Mouse (Mus musculus): Measurements from ENCODE around the gene Tsc2. TPM values are rescaled to one million over a fixed set of nuclear protein-coding genes. Genes with fewer than 3 reads are reported as not detected.

Tsc2 gene
- polyA plus RNA-seq (2014; fragmentation: Nextera tagmentation; extraction: Ambion mirVana): 61.9 and 69.2 TPM in 2 replicates

- H3K4me3 ChIP-seq (ENCODE audit: low read depth, low read length): peak within 1 kb of the TSS; percentile 57
- H3K36me3 ChIP-seq (ENCODE audit: control insufficient read depth, insufficient read depth, low read length): peaks cover 4% of the 10 kb centered on the region
- no peaks in the 10 kb centered on the region for H3K27me3 ChIP-seq (ENCODE audit: control insufficient read depth, insufficient read depth, low read length)
- ATAC-seq (ENCODE audit: insufficient read depth, low FRiP score, low TSS enrichment) (peak; percentile 86), DNase-seq (ENCODE audit: low spot score) (peak; percentile 90)
- peaks cover 3% of the 10 kb centered on the region; the same call in 1 of the 2 replicates for H3K4me1 ChIP-seq (ENCODE audit: control insufficient read depth, insufficient read depth, low read length)
- no peaks in the 10 kb centered on the region for H3K9me3 ChIP-seq (ENCODE audit: control insufficient read depth, low read length)
- H3K4me2 ChIP-seq (ENCODE audit: low read depth): peak within 1 kb of the TSS; percentile 60
- H3K27ac ChIP-seq (ENCODE audit: low read depth, low read length): peak within 1 kb of the TSS; percentile 45; the same call in 1 of the 2 replicates
- 2% methylated on average over 51 of the region's 51 CpGs for WGBS
- H3K9ac ChIP-seq (ENCODE audit: low read length): peak within 1 kb of the TSS; percentile 76
These were observed at the start of gene Tsc2, which contains the start of gene Nthl1 for GRCm38 (mm10) chr17:24632167-24632812. TSS of gene Tsc2 (minus strand) at chr17:24632630. TSS of gene Nthl1 (plus strand) at chr17:24632680.

DNA sequence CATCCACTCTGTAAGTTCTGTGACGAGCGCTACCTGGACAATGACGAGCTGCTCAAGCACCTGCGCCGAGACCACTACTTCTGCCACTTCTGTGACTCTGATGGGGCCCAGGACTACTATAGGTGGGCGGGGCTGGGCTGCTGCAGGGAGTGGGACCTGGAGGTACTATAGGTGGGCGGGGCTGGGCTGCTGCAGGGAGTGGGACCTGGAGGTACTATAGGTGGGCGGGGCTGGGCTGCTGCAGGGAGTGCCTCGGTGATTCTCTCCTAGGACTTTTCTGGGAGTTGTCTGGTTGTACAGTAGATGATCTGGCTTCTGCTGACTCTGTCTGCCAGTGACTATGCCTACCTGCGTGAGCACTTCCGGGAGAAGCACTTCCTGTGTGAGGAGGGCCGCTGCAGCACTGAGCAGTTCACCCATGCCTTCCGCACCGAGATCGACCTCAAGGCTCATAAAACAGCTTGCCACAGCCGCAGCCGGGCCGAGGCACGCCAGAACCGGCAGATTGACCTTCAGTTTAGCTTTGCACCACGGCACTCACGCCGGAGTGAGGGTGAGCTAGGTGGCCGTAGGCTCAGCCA, 45.2 kb upstream of the Tsc2 start:
- Histone ChIP-seq H3K27ac (ENCODE audit: low read depth, low read length) (no peak overlapping the region), H3K4me1 (ENCODE audit: control insufficient read depth, insufficient read depth, low read length) (no peaks in the 10 kb centered on the region), H3K4me3 (ENCODE audit: low read depth, low read length) (no peak overlapping the region), H3K9ac (ENCODE audit: low read length) (no peak overlapping the region), H3K9me3 (ENCODE audit: control insufficient read depth, low read length) (no peaks in the 10 kb centered on the region), H3K4me2 (ENCODE audit: low read depth) (no peak overlapping the region), H3K36me3 (ENCODE audit: control insufficient read depth, insufficient read depth, low read length) (peaks cover 30% of the 10 kb centered on the region), H3K27me3 (ENCODE audit: control insufficient read depth, insufficient read depth, low read length) (no peaks in the 10 kb centered on the region)
- ATAC-seq (ENCODE audit: insufficient read depth, low FRiP score, low TSS enrichment) (no peak), DNase-seq (ENCODE audit: low spot score) (no peak)
- 87% methylated on average over 24 of the region's 24 CpGs for WGBS

DNA sequence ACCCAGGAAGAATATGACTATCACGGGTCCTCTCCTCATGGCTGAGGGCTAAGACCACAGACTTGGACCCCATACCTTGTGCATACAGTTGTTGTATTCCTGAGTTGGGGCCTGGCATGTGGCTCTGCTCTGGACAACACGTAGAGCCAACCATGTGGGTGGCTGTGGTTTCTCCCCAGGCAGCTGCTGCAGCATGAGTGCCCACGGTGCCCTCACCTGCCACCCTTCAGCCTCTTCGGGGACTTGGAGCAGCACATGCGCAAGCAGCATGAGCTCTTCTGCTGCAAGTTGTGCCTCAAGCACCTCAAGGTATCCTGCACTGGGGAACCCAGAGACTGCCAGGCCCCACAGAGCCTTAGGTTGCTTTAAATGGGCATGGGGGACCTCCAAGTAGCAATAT, 44.4 kb upstream of the Tsc2 start:
- no peak for ATAC-seq (ENCODE audit: insufficient read depth, low FRiP score, low TSS enrichment)
- H3K4me1 ChIP-seq (ENCODE audit: control insufficient read depth, insufficient read depth, low read length): 0 out of 2 replicates have a peak, but pooled peaks cover 3% of the 10 kb centered on the region

DNA sequence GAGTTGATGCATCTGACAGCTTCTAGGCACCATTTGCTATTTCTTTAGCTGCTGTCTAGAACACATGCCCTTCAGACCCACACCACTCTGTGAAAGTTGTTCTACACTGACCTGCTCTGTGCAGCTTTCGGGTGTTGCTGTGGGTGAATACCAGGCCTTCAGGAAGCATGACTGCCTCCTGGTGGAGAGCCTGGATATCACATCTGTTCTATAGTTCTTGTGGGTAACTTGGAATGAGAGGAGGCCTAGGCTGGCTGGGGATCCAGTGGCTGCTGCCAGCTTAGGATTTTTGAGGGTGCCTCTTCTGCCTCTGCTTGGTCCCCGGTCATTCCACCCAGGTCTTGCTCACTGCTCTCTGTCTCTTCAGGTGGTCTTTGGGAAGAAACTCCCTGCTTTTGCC, 43.8 kb upstream of the Tsc2 start:
- no peak overlapping the region for H3K4me3 ChIP-seq (ENCODE audit: low read depth, low read length)
- 73% methylated on average over 2 of the region's 2 CpGs for WGBS
- ATAC-seq (ENCODE audit: insufficient read depth, low FRiP score, low TSS enrichment): no peak
- H3K9me3 ChIP-seq (ENCODE audit: control insufficient read depth, low read length): no peaks in the 10 kb centered on the region
- H3K36me3 ChIP-seq (ENCODE audit: control insufficient read depth, insufficient read depth, low read length): peaks cover 27% of the 10 kb centered on the region
- no peak overlapping the region for H3K4me2 ChIP-seq (ENCODE audit: low read depth)
- peak; percentile 50 for DNase-seq (ENCODE audit: low spot score)
- no peak overlapping the region for H3K9ac ChIP-seq (ENCODE audit: low read length)
- H3K4me1 ChIP-seq (ENCODE audit: control insufficient read depth, insufficient read depth, low read length): peaks cover 9% of the 10 kb centered on the region; the same call in 1 of the 2 replicates
- H3K27ac ChIP-seq (ENCODE audit: low read depth, low read length): no peak overlapping the region
- H3K27me3 ChIP-seq (ENCODE audit: control insufficient read depth, insufficient read depth, low read length): no peaks in the 10 kb centered on the region

More for the DNA sequence above, 44.4 kb upstream of the Tsc2 start:
- Histone ChIP-seq H3K4me2 (ENCODE audit: low read depth) (no peak overlapping the region), H3K36me3 (ENCODE audit: control insufficient read depth, insufficient read depth, low read length) (peaks cover 30% of the 10 kb centered on the region), H3K4me3 (ENCODE audit: low read depth, low read length) (no peak overlapping the region), H3K27ac (ENCODE audit: low read depth, low read length) (no peak overlapping the region), H3K9ac (ENCODE audit: low read length) (no peak overlapping the region), H3K27me3 (ENCODE audit: control insufficient read depth, insufficient read depth, low read length) (no peaks in the 10 kb centered on the region), H3K9me3 (ENCODE audit: control insufficient read depth, low read length) (no peaks in the 10 kb centered on the region)
- no peak for DNase-seq (ENCODE audit: low spot score)
- 97% methylated on average over 5 of the region's 5 CpGs for WGBS

DNA sequence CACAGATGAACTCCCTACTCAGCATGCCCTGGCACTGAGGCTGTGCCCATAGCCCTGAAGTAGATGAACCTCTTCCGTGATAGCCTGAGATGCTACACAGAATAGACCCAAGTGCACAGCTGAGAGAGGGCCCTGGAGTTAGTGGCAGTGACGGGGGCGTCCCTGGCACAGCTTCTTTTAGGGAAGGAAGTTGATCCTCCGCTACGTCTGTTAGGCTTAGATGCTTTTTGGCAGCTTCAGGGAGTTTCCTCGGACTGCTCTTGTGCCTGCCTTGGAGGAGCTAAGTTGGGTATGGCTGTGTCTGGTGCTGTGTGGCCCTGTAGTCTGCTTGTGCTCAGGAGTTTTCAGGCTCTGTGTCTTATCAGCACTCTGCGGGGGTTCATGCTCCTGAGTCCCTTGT, 41.8 kb upstream of the Tsc2 start:
- H3K36me3 ChIP-seq (ENCODE audit: control insufficient read depth, insufficient read depth, low read length): peaks cover 15% of the 10 kb centered on the region
- H3K9ac ChIP-seq (ENCODE audit: low read length): 0 out of 2 replicates have a peak overlapping the region, but pooled peaks have one; percentile 6
- ATAC-seq (ENCODE audit: insufficient read depth, low FRiP score, low TSS enrichment) (no peak), DNase-seq (ENCODE audit: low spot score) (no peak)
- H3K9me3 ChIP-seq (ENCODE audit: control insufficient read depth, low read length): no peaks in the 10 kb centered on the region
- WGBS: 89% methylated on average over 7 of the region's 7 CpGs
- no peak overlapping the region for H3K4me3 ChIP-seq (ENCODE audit: low read depth, low read length)
- no peaks in the 10 kb centered on the region for H3K27me3 ChIP-seq (ENCODE audit: control insufficient read depth, insufficient read depth, low read length)
- H3K4me1 ChIP-seq (ENCODE audit: control insufficient read depth, insufficient read depth, low read length): peaks cover 19% of the 10 kb centered on the region
- no peak overlapping the region for H3K4me2 ChIP-seq (ENCODE audit: low read depth)
- no peak overlapping the region for H3K27ac ChIP-seq (ENCODE audit: low read depth, low read length)

GRCm38 (mm10) chr17:24672141-24672540, 39.7 kb upstream of the Tsc2 start:
- H3K9ac ChIP-seq (ENCODE audit: low read length): no peak overlapping the region
- H3K27me3 ChIP-seq (ENCODE audit: control insufficient read depth, insufficient read depth, low read length): no peaks in the 10 kb centered on the region
- H3K36me3 ChIP-seq (ENCODE audit: control insufficient read depth, insufficient read depth, low read length): 0 out of 2 replicates have a peak, but pooled peaks cover 3% of the 10 kb centered on the region
- H3K27ac ChIP-seq (ENCODE audit: low read depth, low read length): no peak overlapping the region
- 37% methylated on average over 5 of the region's 5 CpGs for WGBS
- ATAC-seq (ENCODE audit: insufficient read depth, low FRiP score, low TSS enrichment): no peak
- H3K9me3 ChIP-seq (ENCODE audit: control insufficient read depth, low read length): no peaks in the 10 kb centered on the region
- H3K4me3 ChIP-seq (ENCODE audit: low read depth, low read length): no peak overlapping the region
- DNase-seq (ENCODE audit: low spot score): no peak
- peaks cover 24% of the 10 kb centered on the region for H3K4me1 ChIP-seq (ENCODE audit: control insufficient read depth, insufficient read depth, low read length)
- H3K4me2 ChIP-seq (ENCODE audit: low read depth): 0 out of 2 replicates have a peak overlapping the region, but pooled peaks have one; percentile 12

DNA sequence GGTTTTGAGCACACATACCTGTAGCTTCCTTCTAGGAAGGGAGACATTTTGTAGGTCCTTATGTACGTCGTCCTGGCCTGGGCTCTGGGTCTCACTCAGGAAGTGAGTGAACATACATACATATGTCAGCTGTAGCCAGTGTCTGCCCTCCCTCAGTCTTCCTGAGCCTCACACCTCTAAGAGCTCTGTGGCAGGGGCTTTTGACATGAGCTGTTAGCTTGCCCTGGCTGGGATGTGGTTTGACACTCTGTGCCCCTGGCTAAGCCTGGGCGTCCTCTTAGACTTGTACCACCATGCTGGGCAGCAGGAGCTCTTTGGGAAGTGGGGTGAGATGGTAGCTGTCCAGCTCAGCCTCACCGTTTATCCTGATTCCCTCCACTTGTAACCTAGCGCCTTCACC, 38.9 kb upstream of the Tsc2 start:
- 0 out of 2 replicates have a peak overlapping the region, but pooled peaks have one; percentile 76 for H3K4me2 ChIP-seq (ENCODE audit: low read depth)
- WGBS: 82% methylated on average over 5 of the region's 5 CpGs
- H3K9ac ChIP-seq (ENCODE audit: low read length): no peak overlapping the region
- no peaks in the 10 kb centered on the region for H3K27me3 ChIP-seq (ENCODE audit: control insufficient read depth, insufficient read depth, low read length)
- DNase-seq (ENCODE audit: low spot score) (no peak), ATAC-seq (ENCODE audit: insufficient read depth, low FRiP score, low TSS enrichment) (no peak)
- no peaks in the 10 kb centered on the region for H3K36me3 ChIP-seq (ENCODE audit: control insufficient read depth, insufficient read depth, low read length)
- H3K4me1 ChIP-seq (ENCODE audit: control insufficient read depth, insufficient read depth, low read length): peaks cover 24% of the 10 kb centered on the region
- no peak overlapping the region for H3K4me3 ChIP-seq (ENCODE audit: low read depth, low read length)
- H3K9me3 ChIP-seq (ENCODE audit: control insufficient read depth, low read length): no peaks in the 10 kb centered on the region
- H3K27ac ChIP-seq (ENCODE audit: low read depth, low read length): no peak overlapping the region

- peak overlapping the region; percentile 76; the same call in 1 of the 2 replicates for H3K27ac ChIP-seq (ENCODE audit: low read depth, low read length)
- no peaks in the 10 kb centered on the region for H3K27me3 ChIP-seq (ENCODE audit: control insufficient read depth, insufficient read depth, low read length)
- peak overlapping the region; percentile 98 for H3K4me3 ChIP-seq (ENCODE audit: low read depth, low read length)
- ATAC-seq (ENCODE audit: insufficient read depth, low FRiP score, low TSS enrichment) (no peak), DNase-seq (ENCODE audit: low spot score) (no peak)
- H3K9me3 ChIP-seq (ENCODE audit: control insufficient read depth, low read length): no peaks in the 10 kb centered on the region
- 11% methylated on average over 8 of the region's 8 CpGs for WGBS
- no peaks in the 10 kb centered on the region for H3K36me3 ChIP-seq (ENCODE audit: control insufficient read depth, insufficient read depth, low read length)
- peaks cover 24% of the 10 kb centered on the region for H3K4me1 ChIP-seq (ENCODE audit: control insufficient read depth, insufficient read depth, low read length)
- H3K4me2 ChIP-seq (ENCODE audit: low read depth): peak overlapping the region; percentile 76
- peak overlapping the region; percentile 94 for H3K9ac ChIP-seq (ENCODE audit: low read length)
These were observed 37.9 kb upstream of the Tsc2 start for GRCm38 (mm10) chr17:24670246-24670844.

All from neural tube, embryonic 11.5 days (tissue).